Mouse (Mus musculus) heart, embryonic 13.5 days (tissue): ENCODE measurements at regions not wholly inside any gene's neighbourhood (a gene's known extent, or its start where the extent isn't known, plus 50 kb on each side); places are given as distances from the start of the nearest gene placed in this dataset.

Source experiments
- ATAC-seq: fragments of 200-750 bp; cut with Nextera tagmentation; 2 replicates; pipeline ENCODE4 v1.8.0; 2017; ENCODE audit warnings: moderate TSS enrichment; ENCODE audit not compliant: insufficient number of reproducible peaks, low FRiP score, low TSS enrichment; ENCODE audit errors: extremely low read depth
- H3K27ac ChIP-seq: fragments of 300-500 bp; sonication (generic); replicated peaks from 2 replicates; pipeline ENCODE4 v1.5.1; 2015; ENCODE audit warnings: moderate library complexity, mild to moderate bottlenecking, inconsistent platforms
- H3K27me3 ChIP-seq: fragments of 300-500 bp; sonication (generic); replicated peaks from 2 replicates; pipeline ENCODE4 v1.6.1; 2015; ENCODE audit warnings: mild to moderate bottlenecking, inconsistent platforms
- H3K36me3 ChIP-seq: fragments of 300-500 bp; sonication (generic); 2 replicates; pipeline ENCODE4 v1.6.1; 2015; ENCODE audit warnings: mild to moderate bottlenecking, inconsistent platforms
- H3K4me1 ChIP-seq: fragments of 300-500 bp; sonication (generic); 2 replicates; pipeline ENCODE4 v1.6.1; 2015; ENCODE audit warnings: inconsistent platforms
- H3K4me2 ChIP-seq: fragments of 300-500 bp; sonication (generic); 2 replicates; pipeline ENCODE4 v1.6.1; 2015; ENCODE audit warnings: inconsistent platforms, mild to moderate bottlenecking, moderate library complexity
- H3K4me3 ChIP-seq: fragments of 300-500 bp; sonication (generic); 2 replicates; pipeline ENCODE4 v1.5.1; 2015; ENCODE audit warnings: moderate library complexity, mild to moderate bottlenecking, inconsistent platforms
- H3K9ac ChIP-seq: fragments of 300-500 bp; sonication (generic); 2 replicates; pipeline ENCODE4 v1.6.1; 2015; ENCODE audit warnings: inconsistent platforms, mild to moderate bottlenecking, moderate library complexity
- H3K9me3 ChIP-seq: fragments of 300-500 bp; sonication (generic); 2 replicates; pipeline ENCODE4 v1.6.1; 2016; ENCODE audit warnings: inconsistent platforms
- WGBS: fragments of 180-500 bp; shearing (Covaris S2); methylation state at CpG from one replicate; pipeline ENCODE4 v1.1.7; 2015; ENCODE audit warnings: mixed read lengths; 5-methylcytosine and 5-hydroxymethylcytosine counted together

GRCm38 (mm10) chr15:62462698-62463097 lies 1382.3 kb downstream of the Gsdmc2 start:
- no peaks in the 10 kb centered on the region for H3K27me3 ChIP-seq
- H3K9ac ChIP-seq: no peak overlapping the region
- no peak for ATAC-seq
- H3K27ac ChIP-seq: no peak overlapping the region; the same call in 1 of the 2 replicates
- H3K4me1 ChIP-seq: 0 out of 2 replicates have a peak, but pooled peaks cover 4% of the 10 kb centered on the region
- no peaks in the 10 kb centered on the region for H3K36me3 ChIP-seq
- no peak overlapping the region for H3K4me3 ChIP-seq
- no peaks in the 10 kb centered on the region for H3K9me3 ChIP-seq
- no peak overlapping the region for H3K4me2 ChIP-seq
- WGBS: 33% methylated on average over 3 of the region's 3 CpGs

- Histone ChIP-seq H3K27me3 (no peaks in the 10 kb centered on the region), H3K4me3 (no peak overlapping the region), H3K27ac (no peak overlapping the region), H3K9me3 (no peaks in the 10 kb centered on the region), H3K9ac (no peak overlapping the region), H3K4me1 (0 out of 2 replicates have a peak, but pooled peaks cover 4% of the 10 kb centered on the region), H3K36me3 (no peaks in the 10 kb centered on the region), H3K4me2 (no peak overlapping the region)
- ATAC-seq: no peak
- 85% methylated on average over 7 of the region's 7 CpGs for WGBS
Observed at GRCm38 (mm10) chr15:62461398-62462051, 1383.5 kb downstream of the Gsdmc2 start.

GRCm38 (mm10) chr15:62460724-62461123 lies 1384.3 kb downstream of the Gsdmc2 start:
- no peak for ATAC-seq
- no peaks in the 10 kb centered on the region for H3K27me3 ChIP-seq
- no peak overlapping the region for H3K4me3 ChIP-seq
- no peaks in the 10 kb centered on the region for H3K36me3 ChIP-seq
- H3K4me2 ChIP-seq: no peak overlapping the region
- H3K4me1 ChIP-seq: 0 out of 2 replicates have a peak, but pooled peaks cover 4% of the 10 kb centered on the region
- H3K9me3 ChIP-seq: no peaks in the 10 kb centered on the region
- no peak overlapping the region for H3K9ac ChIP-seq
- WGBS: 69% methylated on average over 2 of the region's 2 CpGs
- H3K27ac ChIP-seq: no peak overlapping the region

GRCm38 (mm10) chr15:62460026-62460607 lies 1384.9 kb downstream of the Gsdmc2 start:
- H3K9me3 ChIP-seq: no peaks in the 10 kb centered on the region
- ATAC-seq: no peak
- no peak overlapping the region for H3K4me3 ChIP-seq
- H3K4me2 ChIP-seq: no peak overlapping the region
- H3K36me3 ChIP-seq: no peaks in the 10 kb centered on the region
- no peak overlapping the region for H3K27ac ChIP-seq
- H3K9ac ChIP-seq: no peak overlapping the region
- 65% methylated on average over 6 of the region's 6 CpGs for WGBS
- 0 out of 2 replicates have a peak, but pooled peaks cover 4% of the 10 kb centered on the region for H3K4me1 ChIP-seq
- H3K27me3 ChIP-seq: no peaks in the 10 kb centered on the region

- H3K4me2 ChIP-seq: no peak overlapping the region
- no peaks in the 10 kb centered on the region for H3K9me3 ChIP-seq
- 0 out of 2 replicates have a peak, but pooled peaks cover 4% of the 10 kb centered on the region for H3K4me1 ChIP-seq
- H3K27ac ChIP-seq: no peak overlapping the region
- H3K36me3 ChIP-seq: no peaks in the 10 kb centered on the region
- no peak overlapping the region for H3K4me3 ChIP-seq
- no peak overlapping the region for H3K9ac ChIP-seq
- 43% methylated on average over 2 of the region's 2 CpGs for WGBS
- ATAC-seq: no peak
- H3K27me3 ChIP-seq: no peaks in the 10 kb centered on the region
Observed at GRCm38 (mm10) chr15:62457990-62458389, 1387.0 kb downstream of the Gsdmc2 start.

GRCm38 (mm10) chr15:62457051-62457664 lies 1387.8 kb downstream of the Gsdmc2 start:
- no peaks in the 10 kb centered on the region for H3K27me3 ChIP-seq
- 76% methylated on average over 4 of the region's 4 CpGs for WGBS
- H3K9me3 ChIP-seq: no peaks in the 10 kb centered on the region
- H3K4me3 ChIP-seq: no peak overlapping the region
- H3K36me3 ChIP-seq: no peaks in the 10 kb centered on the region
- no peak overlapping the region for H3K27ac ChIP-seq
- H3K4me2 ChIP-seq: no peak overlapping the region
- no peak overlapping the region for H3K9ac ChIP-seq
- no peak for ATAC-seq
- no peaks in the 10 kb centered on the region for H3K4me1 ChIP-seq

- H3K4me2 ChIP-seq: no peak overlapping the region
- H3K9ac ChIP-seq: no peak overlapping the region
- H3K4me3 ChIP-seq: no peak overlapping the region
- H3K36me3 ChIP-seq: no peaks in the 10 kb centered on the region
- no peak for ATAC-seq
- H3K9me3 ChIP-seq: no peaks in the 10 kb centered on the region
- 58% methylated on average over 1 of the region's 1 CpGs for WGBS
- no peak overlapping the region for H3K27ac ChIP-seq
- H3K27me3 ChIP-seq: no peaks in the 10 kb centered on the region
- H3K4me1 ChIP-seq: no peaks in the 10 kb centered on the region
Observed at GRCm38 (mm10) chr15:62456020-62456419, 1389.0 kb downstream of the Gsdmc2 start.

GRCm38 (mm10) chr15:62448116-62448515 lies 1396.9 kb downstream of the Gsdmc2 start:
- H3K36me3 ChIP-seq: no peaks in the 10 kb centered on the region
- H3K27ac ChIP-seq: no peak overlapping the region
- no peaks in the 10 kb centered on the region for H3K4me1 ChIP-seq
- WGBS: 76% methylated on average over 3 of the region's 3 CpGs
- H3K27me3 ChIP-seq: no peaks in the 10 kb centered on the region
- no peak overlapping the region for H3K4me2 ChIP-seq
- no peak overlapping the region for H3K9ac ChIP-seq
- no peak overlapping the region for H3K4me3 ChIP-seq
- ATAC-seq: no peak
- H3K9me3 ChIP-seq: no peaks in the 10 kb centered on the region

- no peak overlapping the region for H3K9ac ChIP-seq
- no peaks in the 10 kb centered on the region for H3K27me3 ChIP-seq
- no peaks in the 10 kb centered on the region for H3K9me3 ChIP-seq
- no peaks in the 10 kb centered on the region for H3K4me1 ChIP-seq
- H3K36me3 ChIP-seq: no peaks in the 10 kb centered on the region
- H3K27ac ChIP-seq: no peak overlapping the region
- H3K4me2 ChIP-seq: no peak overlapping the region
- ATAC-seq: no peak
- 66% methylated on average over 5 of the region's 5 CpGs for WGBS
- no peak overlapping the region for H3K4me3 ChIP-seq
Observed at GRCm38 (mm10) chr15:62439211-62439610, 1405.8 kb downstream of the Gsdmc2 start.

- no peaks in the 10 kb centered on the region for H3K4me1 ChIP-seq
- no peak overlapping the region for H3K9ac ChIP-seq
- H3K36me3 ChIP-seq: no peaks in the 10 kb centered on the region
- H3K9me3 ChIP-seq: no peaks in the 10 kb centered on the region
- no peaks in the 10 kb centered on the region for H3K27me3 ChIP-seq
- no peak overlapping the region for H3K4me2 ChIP-seq
- no peak overlapping the region for H3K4me3 ChIP-seq
- WGBS: 80% methylated on average over 5 of the region's 5 CpGs
- ATAC-seq: no peak
- H3K27ac ChIP-seq: no peak overlapping the region
Observed at GRCm38 (mm10) chr15:62436631-62437030, 1408.3 kb downstream of the Gsdmc2 start.

GRCm38 (mm10) chr15:62435141-62435680 lies 1409.8 kb downstream of the Gsdmc2 start:
- H3K4me1 ChIP-seq: no peaks in the 10 kb centered on the region
- H3K4me3 ChIP-seq: no peak overlapping the region
- H3K27ac ChIP-seq: no peak overlapping the region
- H3K4me2 ChIP-seq: no peak overlapping the region
- H3K27me3 ChIP-seq: no peaks in the 10 kb centered on the region
- 78% methylated on average over 4 of the region's 4 CpGs for WGBS
- no peaks in the 10 kb centered on the region for H3K36me3 ChIP-seq
- H3K9ac ChIP-seq: no peak overlapping the region
- no peaks in the 10 kb centered on the region for H3K9me3 ChIP-seq
- no peak for ATAC-seq
